Mouse (Mus musculus) spleen, adult 2 months (tissue): ENCODE measurements around the gene Mmp28. TPM values are rescaled to one million over a fixed set of nuclear protein-coding genes. Genes with fewer than 3 reads are reported as not detected.

ENCODE experiments used
- DNase-seq, 2 experiments: peaks; one replicate each; pipeline versions ENCODE4 v3.0.0 to v3.0.0-alpha.2; 2012 to 2021; ENCODE audit warnings: low spot score in 2 of 2, low read depth in 1 of 2
- H3K27ac ChIP-seq: fragments of 200-500 bp; 2 replicates; pipeline ENCODE4 v1.5.1; 2012; ENCODE audit warnings: low read length, inconsistent platforms; ENCODE audit not compliant: insufficient read depth
- H3K27me3 ChIP-seq: fragments of 200-500 bp; 2 replicates; pipeline ENCODE4 v1.6.1; 2012; ENCODE audit warnings: mild to moderate bottlenecking, moderate library complexity, low read length, inconsistent platforms; ENCODE audit not compliant: control insufficient read depth, insufficient read depth
- H3K36me3 ChIP-seq: fragments of 200-500 bp; 2 replicates; pipeline ENCODE4 v1.6.1; 2012; ENCODE audit warnings: mild to moderate bottlenecking, low read length, inconsistent platforms; ENCODE audit not compliant: control insufficient read depth, insufficient read depth
- H3K4me1 ChIP-seq: fragments of 200-500 bp; 2 replicates; pipeline ENCODE4 v1.6.1; 2011; ENCODE audit warnings: inconsistent platforms; ENCODE audit not compliant: control insufficient read depth, insufficient read depth, insufficient read length
- H3K4me3 ChIP-seq: fragments of 200-500 bp; 2 replicates; pipeline ENCODE4 v1.5.1; 2011; ENCODE audit warnings: mild to moderate bottlenecking, inconsistent platforms; ENCODE audit not compliant: insufficient read depth, insufficient read length; ENCODE audit errors: extremely low read depth
- CTCF ChIP-seq: fragments of 200-500 bp; IDR thresholded peaks from 2 replicates; pipeline ENCODE4 v1.5.1; 2011; ENCODE audit warnings: mild to moderate bottlenecking, inconsistent platforms; ENCODE audit not compliant: insufficient read depth, insufficient read length, insufficient replicate concordance; ENCODE audit errors: extremely low read depth
- POLR2A ChIP-seq: fragments of 200-500 bp; IDR thresholded peaks from 2 replicates; pipeline ENCODE4 v1.6.1; 2011; ENCODE audit warnings: low read depth, low read length, inconsistent platforms
- WGBS: fragments of 180-500 bp; shearing (Covaris S2); methylation state at CpG from one replicate; pipeline ENCODE4 v1.1.7; 2018; 5-methylcytosine and 5-hydroxymethylcytosine counted together
- polyA plus RNA-seq: library from polyadenylated mRNA; depleted of rRNA; stranded (reverse); fragments of >200 nt; gene quantifications from 2 replicates; pipeline ENCODE4 v1.2.3, GENCODE M21; 2012; rRNA removed

Mmp28 gene
- 6.3 and 6.4 TPM in 2 replicates for polyA plus RNA-seq

GRCm38 (mm10) chr11:83462711-83463244 lies at the start of gene Mmp28:
Gene Mmp28 (minus strand): TSS chr11:83463071.
- peak in 1 of 2 experiments; percentile 41 for DNase-seq

DNA sequence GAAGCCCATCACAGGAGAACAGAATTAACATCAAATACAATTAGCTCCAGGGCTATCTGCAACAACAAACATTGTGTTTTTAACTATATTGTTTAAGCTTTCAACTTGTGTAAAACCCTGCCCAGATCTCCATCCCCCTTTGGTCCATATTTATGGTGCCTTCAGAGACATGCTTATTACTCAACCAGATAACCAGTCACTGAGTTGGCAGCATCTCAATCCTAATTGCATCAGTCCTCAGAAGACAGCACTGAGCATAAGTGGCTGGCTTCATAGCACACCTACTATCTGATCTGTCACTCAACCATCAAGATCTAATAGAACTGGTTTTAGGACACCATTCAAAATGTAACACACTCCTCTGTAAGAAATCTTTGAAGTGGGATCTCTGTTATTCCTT lies 46.6 kb upstream of the Mmp28 start:
- Histone ChIP-seq H3K27ac (no peak overlapping the region), H3K27me3 (no peaks in the 10 kb centered on the region), H3K36me3 (peaks cover 6% of the 10 kb centered on the region), H3K4me1 (no peaks in the 10 kb centered on the region), H3K4me3 (no peak overlapping the region)
- DNase-seq, result no peak
- TF ChIP-seq CTCF, result no peak
- no peak for TF ChIP-seq POLR2A

More at GRCm38 (mm10) chr11:83462711-83463244, at the start of gene Mmp28:
- no peak within 1 kb of the TSS for H3K27ac ChIP-seq
- WGBS, result under 1% methylated on average over 42 of the region's 42 CpGs
- H3K4me3 ChIP-seq, result peak within 1 kb of the TSS; percentile 58; the same call in 1 of the 2 replicates
- peaks cover 5% of the 10 kb centered on the region; the same call in 1 of the 2 replicates for H3K4me1 ChIP-seq
- no peaks in the 10 kb centered on the region for H3K36me3 ChIP-seq
- H3K27me3 ChIP-seq, result peaks cover 5% of the 10 kb centered on the region
- TF ChIP-seq POLR2A (no peak), CTCF (no peak)

- no peak overlapping the region for H3K27ac ChIP-seq
- H3K4me3 ChIP-seq, result no peak overlapping the region
- H3K27me3 ChIP-seq, result no peaks in the 10 kb centered on the region
- TF ChIP-seq POLR2A, result no peak
- no peak for TF ChIP-seq CTCF
- DNase-seq, result no peak
- 93% methylated on average over 5 of the region's 5 CpGs for WGBS
- H3K36me3 ChIP-seq, result peaks cover 30% of the 10 kb centered on the region
- no peaks in the 10 kb centered on the region for H3K4me1 ChIP-seq
Measured at GRCm38 (mm10) chr11:83504308-83504707, 41.4 kb upstream of the Mmp28 start.

DNA sequence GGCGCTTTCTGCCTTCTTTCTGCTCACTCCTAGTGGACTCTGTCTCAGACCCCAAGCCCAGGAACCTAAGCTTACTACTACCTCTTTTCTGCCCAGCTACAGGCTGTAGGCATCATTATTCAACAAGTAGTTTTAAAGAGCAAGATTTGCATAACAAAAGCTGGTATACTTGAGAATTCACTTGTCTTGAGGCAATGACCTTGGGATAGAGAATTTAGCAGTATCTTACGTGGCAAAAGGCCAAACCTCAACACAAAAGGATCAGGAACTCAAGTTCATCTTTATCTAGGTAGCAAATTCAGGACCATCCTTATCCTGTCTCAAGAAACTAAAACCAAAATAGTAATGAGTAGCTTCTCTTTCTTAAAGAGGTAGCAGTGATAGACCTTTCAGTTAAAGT lies 32.7 kb upstream of the Mmp28 start:
- no peaks in the 10 kb centered on the region for H3K27me3 ChIP-seq
- peaks cover 4% of the 10 kb centered on the region; the same call in 1 of the 2 replicates for H3K36me3 ChIP-seq
- WGBS, result 89% methylated on average over 2 of the region's 2 CpGs
- H3K4me1 ChIP-seq, result no peaks in the 10 kb centered on the region
- H3K4me3 ChIP-seq, result no peak overlapping the region
- no peak for DNase-seq
- H3K27ac ChIP-seq, result no peak overlapping the region
- no peak for TF ChIP-seq POLR2A
- TF ChIP-seq CTCF, result no peak

DNA sequence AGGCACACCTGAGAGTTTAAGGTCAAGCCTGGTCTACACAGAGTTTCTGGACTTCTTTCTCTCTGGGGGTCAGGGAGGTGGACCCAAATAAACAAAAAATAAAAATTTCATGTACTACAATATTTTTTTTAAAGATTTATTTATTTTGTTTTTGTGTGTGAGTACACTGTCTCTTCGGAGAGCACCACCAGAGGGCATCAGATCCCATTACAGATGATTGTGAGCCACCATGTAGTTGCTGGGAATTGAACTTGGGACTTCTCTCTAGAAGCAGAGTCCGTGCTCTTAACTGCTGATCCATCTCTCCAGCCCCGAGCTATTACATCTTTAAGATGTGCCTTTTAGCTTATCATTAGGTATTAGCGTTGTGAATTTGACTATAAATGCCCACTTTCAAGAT lies 28.6 kb upstream of the Mmp28 start:
- Histone ChIP-seq H3K4me3 (no peak overlapping the region), H3K27ac (no peak overlapping the region), H3K36me3 (peaks cover 9% of the 10 kb centered on the region), H3K27me3 (no peaks in the 10 kb centered on the region), H3K4me1 (no peaks in the 10 kb centered on the region)
- no peak for TF ChIP-seq CTCF
- no peak for TF ChIP-seq POLR2A
- WGBS, result 85% methylated on average over 4 of the region's 4 CpGs
- no peak for DNase-seq

DNA sequence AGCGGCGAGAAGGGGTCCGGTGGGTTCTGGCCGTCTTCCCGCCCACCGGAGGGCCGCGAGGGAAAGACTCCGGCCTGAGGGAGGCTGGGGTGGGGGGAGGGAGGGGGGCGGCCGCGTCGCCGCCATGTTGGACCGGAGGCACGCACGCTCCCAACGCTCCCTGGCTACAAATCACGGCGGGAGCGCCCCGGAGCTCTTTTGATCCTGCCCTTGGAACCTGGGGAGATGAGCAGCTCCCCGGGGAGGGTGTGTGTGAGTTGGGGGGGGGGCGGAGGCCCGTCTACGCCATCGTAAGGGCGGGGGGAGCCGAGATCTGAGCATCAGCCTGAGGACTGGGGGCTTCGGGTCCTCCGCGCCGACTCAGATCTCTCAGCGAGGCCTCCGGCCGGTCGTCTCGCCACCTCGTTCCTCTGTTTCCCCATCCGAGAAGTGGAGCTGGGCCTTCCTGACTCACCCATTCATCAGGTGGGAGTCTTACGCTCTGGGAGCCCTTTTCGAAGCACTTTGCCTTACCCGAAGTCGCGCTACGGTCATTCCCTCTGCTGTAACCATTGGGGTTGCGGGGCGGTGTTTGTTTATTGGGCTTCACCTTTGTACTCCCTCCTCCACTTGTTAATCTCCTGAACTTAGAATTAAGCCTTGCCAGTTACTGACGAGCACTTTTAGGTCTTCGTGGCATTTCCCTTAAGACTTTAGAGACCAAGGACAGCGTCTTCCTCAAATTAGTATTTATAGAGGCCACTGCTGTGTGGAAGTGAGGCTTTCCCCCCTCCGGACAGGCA lies 10.6 kb upstream of the Mmp28 start:
- Histone ChIP-seq H3K27ac (peak overlapping the region; percentile 97), H3K36me3 (no peaks in the 10 kb centered on the region), H3K4me3 (peak overlapping the region; percentile 98), H3K27me3 (no peaks in the 10 kb centered on the region), H3K4me1 (peaks cover 5% of the 10 kb centered on the region; the same call in 1 of the 2 replicates)
- TF ChIP-seq POLR2A (no peak), CTCF (no peak)
- DNase-seq, result no peak
- WGBS, result under 1% methylated on average over 50 of the region's 52 CpGs
